Mouse (Mus musculus) hindbrain, embryonic 15.5 days (tissue): ENCODE data around the gene Foxc2. TPM values are rescaled to one million over a fixed set of nuclear protein-coding genes. Genes with fewer than 3 reads are reported as not detected.

Source experiments
- ATAC-seq: fragments of 200-750 bp; cut with Nextera tagmentation; 2 replicates; pipeline ENCODE4 v1.8.0; 2017; ENCODE audit warnings: low read depth, moderate number of reproducible peaks, moderate TSS enrichment; ENCODE audit not compliant: low FRiP score
- H3K27ac ChIP-seq: fragments of 300-500 bp; sonication (generic); replicated peaks from 2 replicates; pipeline ENCODE4 v1.5.1; 2015; ENCODE audit warnings: mild to moderate bottlenecking, inconsistent platforms
- H3K27me3 ChIP-seq: fragments of 300-500 bp; sonication (generic); 2 replicates; pipeline ENCODE4 v1.6.1; 2015; ENCODE audit warnings: control low read depth, inconsistent platforms
- H3K36me3 ChIP-seq: fragments of 300-500 bp; sonication (generic); 2 replicates; pipeline ENCODE4 v1.6.1; 2015; ENCODE audit warnings: control low read depth, inconsistent platforms
- H3K4me1 ChIP-seq: fragments of 300-500 bp; sonication (generic); replicated peaks from 2 replicates; pipeline ENCODE4 v1.6.1; 2015; ENCODE audit warnings: control low read depth, inconsistent platforms
- H3K4me2 ChIP-seq: fragments of 300-500 bp; sonication (generic); 2 replicates; pipeline ENCODE4 v1.6.1; 2015; ENCODE audit warnings: moderate library complexity, mild to moderate bottlenecking, inconsistent platforms
- H3K4me3 ChIP-seq: fragments of 300-500 bp; sonication (generic); 2 replicates; pipeline ENCODE4 v1.5.1; 2015; ENCODE audit warnings: mild to moderate bottlenecking, inconsistent platforms
- H3K9ac ChIP-seq: fragments of 300-500 bp; sonication (generic); 2 replicates; pipeline ENCODE4 v1.6.1; 2015; ENCODE audit warnings: inconsistent platforms
- H3K9me3 ChIP-seq: fragments of 300-500 bp; sonication (generic); 2 replicates; pipeline ENCODE4 v1.6.1; 2016; ENCODE audit warnings: control low read depth, inconsistent platforms
- WGBS: fragments of 180-500 bp; shearing (Covaris S2); methylation state at CpG from one replicate; pipeline ENCODE4 v1.1.7; 2015; 5-methylcytosine and 5-hydroxymethylcytosine counted together
- polyA plus RNA-seq: library from polyadenylated mRNA; unstranded; fragments of >200 nt; fragmentation: Nextera tagmentation; extraction: Ambion mirVana; gene quantifications from 2 replicates; pipeline ENCODE4 v1.2.1, GENCODE M21; 2015

The Foxc2 gene
- polyA plus RNA-seq, 1 experiment from 2014 or later: 4.1 TPM

DNA sequence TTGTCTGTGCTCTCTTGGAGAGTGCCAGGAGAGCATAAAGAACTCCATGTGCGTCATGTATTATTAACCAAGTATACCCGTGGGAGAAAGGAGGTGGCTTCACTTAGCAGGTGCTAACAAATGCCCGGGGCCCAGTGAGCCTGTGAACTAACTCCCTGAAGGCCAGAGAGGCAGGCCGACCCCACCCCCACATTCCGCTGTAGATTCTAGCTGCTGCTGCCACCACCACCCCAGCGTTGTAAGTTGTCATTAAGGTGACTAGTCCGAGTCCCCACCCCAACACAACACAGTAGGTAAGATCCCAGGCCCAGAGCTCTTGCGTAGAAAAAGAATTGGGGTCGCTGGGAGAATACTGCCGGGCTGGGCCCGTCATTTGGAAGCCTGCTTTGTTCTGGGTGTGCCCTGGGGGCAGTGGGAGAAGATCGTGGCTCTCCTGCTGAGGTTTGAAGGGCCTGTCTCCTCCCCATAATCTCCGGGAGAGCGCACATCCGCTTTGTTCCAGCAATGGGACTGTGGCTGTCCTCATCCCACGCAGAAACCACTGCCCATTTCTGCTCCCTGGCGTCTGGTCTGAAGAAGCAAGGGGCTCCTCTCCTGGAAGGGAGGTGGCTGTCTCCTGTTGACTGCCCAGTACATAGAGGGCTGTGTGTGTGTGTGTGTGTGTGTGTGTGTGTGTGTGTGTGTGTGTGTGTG lies 8.7 kb downstream of the Foxc2 start:
- 0 out of 2 replicates have a peak, but pooled peaks have one; percentile 40 for ATAC-seq
- Histone ChIP-seq H3K4me3 (no peak overlapping the region), H3K36me3 (no peaks in the 10 kb centered on the region), H3K27me3 (peaks cover 98% of the 10 kb centered on the region), H3K4me1 (peaks cover 20% of the 10 kb centered on the region), H3K9ac (no peak overlapping the region), H3K4me2 (peak overlapping the region; percentile 47), H3K9me3 (no peaks in the 10 kb centered on the region), H3K27ac (no peak overlapping the region)
- 2% methylated on average over 17 of the region's 17 CpGs for WGBS

DNA sequence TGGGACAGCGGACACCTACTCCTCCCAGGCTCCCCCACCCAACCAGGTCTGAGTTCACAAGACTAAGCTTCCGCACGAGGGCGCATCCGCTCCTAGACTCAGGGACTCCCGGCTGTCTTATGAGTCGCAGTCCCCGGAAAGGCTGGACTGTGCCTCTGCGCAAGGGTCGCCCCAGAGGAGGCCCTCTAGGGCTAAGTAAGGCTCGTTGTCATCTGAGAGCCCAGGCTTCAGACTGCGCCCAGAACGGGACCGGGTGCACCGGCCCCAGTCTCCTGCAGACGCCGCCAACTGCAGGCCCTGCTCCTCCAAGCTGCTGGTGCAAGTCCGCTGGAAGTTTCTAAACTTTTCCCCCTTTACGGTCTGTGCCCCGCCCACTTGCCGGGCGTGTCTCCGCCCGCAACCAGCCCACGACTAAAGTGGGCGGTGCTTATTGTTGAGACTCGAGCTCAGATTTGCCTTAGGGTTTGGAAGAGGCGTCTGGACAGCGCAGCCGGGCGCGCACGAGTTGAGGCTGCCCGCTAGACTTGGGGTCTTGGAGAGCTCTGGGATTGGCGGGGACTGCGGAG lies 9.4 kb downstream of the Foxc2 start:
- no peak overlapping the region for H3K9ac ChIP-seq
- no peaks in the 10 kb centered on the region for H3K9me3 ChIP-seq
- peak overlapping the region; percentile 47 for H3K4me2 ChIP-seq
- H3K27me3 ChIP-seq: peaks cover 98% of the 10 kb centered on the region
- ATAC-seq: peak; percentile 75
- peaks cover 20% of the 10 kb centered on the region for H3K4me1 ChIP-seq
- under 1% methylated on average over 36 of the region's 36 CpGs for WGBS
- H3K27ac ChIP-seq: no peak overlapping the region
- H3K4me3 ChIP-seq: peak overlapping the region; percentile 16; the same call in 1 of the 2 replicates
- H3K36me3 ChIP-seq: no peaks in the 10 kb centered on the region

DNA sequence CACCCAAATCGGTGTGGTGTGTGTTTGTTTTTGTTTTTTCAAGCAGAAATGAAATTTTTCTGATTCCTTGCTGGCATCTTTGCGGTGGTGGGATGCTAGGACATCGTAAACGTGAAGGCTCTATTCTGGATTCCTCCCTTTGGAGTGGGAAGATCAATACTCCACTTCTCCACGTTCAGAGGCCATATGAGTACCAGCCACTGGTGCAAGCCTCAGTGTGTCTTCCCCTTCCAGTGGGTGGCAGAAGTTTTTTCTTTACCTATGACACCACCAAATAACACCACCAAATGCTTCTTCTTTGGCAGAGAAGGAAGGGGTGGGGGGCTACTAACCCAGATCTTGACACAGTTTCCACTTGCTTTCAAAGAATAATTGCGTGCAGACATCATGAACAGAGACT lies 10.2 kb downstream of the Foxc2 start:
- WGBS: 6% methylated on average over 6 of the region's 6 CpGs

DNA sequence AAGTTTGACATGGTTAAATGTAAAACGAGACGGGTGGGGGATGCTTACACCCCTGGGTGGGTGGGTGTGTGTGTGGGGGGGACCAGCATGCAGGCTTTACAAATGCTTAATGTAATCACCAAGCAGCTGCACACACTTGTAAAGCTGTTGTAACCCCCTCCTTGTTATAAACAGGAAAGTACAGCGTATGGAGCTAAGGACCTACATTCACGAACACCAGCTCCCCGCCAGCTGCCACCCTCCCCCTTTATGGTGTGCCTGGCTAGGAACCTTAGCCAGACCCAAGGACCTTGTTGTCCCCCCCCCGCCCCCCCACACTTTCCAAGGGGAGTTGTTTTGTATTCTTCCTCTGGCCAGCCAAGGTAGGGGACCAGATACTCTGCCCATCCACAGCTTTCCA lies 10.7 kb downstream of the Foxc2 start:
- Histone ChIP-seq H3K4me1 (peaks cover 20% of the 10 kb centered on the region), H3K27ac (no peak overlapping the region), H3K9me3 (no peaks in the 10 kb centered on the region), H3K36me3 (no peaks in the 10 kb centered on the region), H3K4me2 (no peak overlapping the region), H3K27me3 (peaks cover 97% of the 10 kb centered on the region), H3K9ac (no peak overlapping the region), H3K4me3 (no peak overlapping the region)
- no peak for ATAC-seq
- WGBS: 0% methylated on average over 6 of the region's 6 CpGs

More for the DNA sequence above, 10.2 kb downstream of the Foxc2 start:
- Histone ChIP-seq H3K9ac (no peak overlapping the region), H3K4me2 (no peak overlapping the region), H3K4me1 (peaks cover 20% of the 10 kb centered on the region), H3K4me3 (no peak overlapping the region), H3K27ac (no peak overlapping the region), H3K9me3 (no peaks in the 10 kb centered on the region), H3K27me3 (peaks cover 98% of the 10 kb centered on the region), H3K36me3 (no peaks in the 10 kb centered on the region)
- ATAC-seq: no peak

DNA sequence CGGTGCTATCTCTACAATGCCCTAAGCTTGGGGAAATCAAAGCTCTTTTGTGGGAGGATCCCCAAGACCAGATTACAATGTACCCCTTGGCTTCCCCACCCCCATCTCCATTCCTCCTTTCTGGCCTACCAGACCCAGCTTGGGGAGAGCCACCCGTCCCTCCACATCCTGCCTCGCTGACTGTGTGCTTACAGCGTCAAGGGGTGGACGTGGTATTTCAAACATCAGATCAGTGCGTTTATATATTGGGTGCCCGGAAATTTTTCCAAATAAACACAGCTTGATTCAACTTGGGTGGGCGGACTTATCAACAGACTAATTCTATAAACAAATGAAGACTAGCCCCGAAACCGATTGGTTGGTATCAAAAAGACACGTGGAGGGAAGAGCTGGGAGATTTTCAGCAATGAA lies 11.3 kb downstream of the Foxc2 start:
- Histone ChIP-seq H3K27ac (no peak overlapping the region), H3K27me3 (peaks cover 97% of the 10 kb centered on the region), H3K36me3 (no peaks in the 10 kb centered on the region), H3K9ac (no peak overlapping the region), H3K4me3 (no peak overlapping the region), H3K9me3 (no peaks in the 10 kb centered on the region), H3K4me2 (no peak overlapping the region), H3K4me1 (peaks cover 20% of the 10 kb centered on the region)
- ATAC-seq: no peak
- 4% methylated on average over 11 of the region's 11 CpGs for WGBS

DNA sequence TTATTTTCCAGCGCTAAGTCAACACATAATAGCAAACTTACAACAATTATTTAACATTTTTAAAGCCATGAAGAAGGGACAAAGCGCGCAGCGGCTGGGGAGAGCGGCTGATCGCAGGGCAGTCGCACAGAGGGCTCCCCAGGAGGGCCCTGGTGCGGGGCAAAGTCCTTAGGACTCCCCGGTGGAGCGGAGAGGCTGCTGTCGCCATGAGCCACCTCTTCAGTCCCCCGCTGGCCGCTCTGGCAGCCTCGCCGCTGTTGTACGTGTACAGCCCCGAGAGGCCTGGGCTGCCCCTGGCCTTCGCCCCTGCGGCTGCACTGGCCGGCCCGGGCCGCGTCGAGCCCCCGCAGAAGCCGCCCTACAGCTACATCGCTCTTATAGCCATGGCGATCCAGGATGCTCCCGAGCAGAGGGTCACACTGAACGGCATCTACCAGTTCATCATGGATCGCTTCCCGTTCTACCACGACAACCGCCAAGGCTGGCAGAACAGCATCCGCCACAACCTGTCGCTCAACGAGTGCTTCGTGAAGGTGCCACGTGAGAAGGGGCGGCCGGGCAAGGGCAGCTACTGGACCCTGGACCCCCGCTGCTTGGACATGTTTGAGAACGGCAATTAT lies 11.9 kb downstream of the Foxc2 start, which contains the start of gene Foxl1:
Foxl1 (plus strand) TSS at position 185 of the 620 bp plus-strand sequence.
- Histone ChIP-seq H3K9me3 (no peaks in the 10 kb centered on the region), H3K27me3 (peaks cover 96% of the 10 kb centered on the region), H3K9ac (no peak within 1 kb of the TSS), H3K4me2 (peak within 1 kb of the TSS; percentile 37), H3K27ac (no peak within 1 kb of the TSS), H3K36me3 (no peaks in the 10 kb centered on the region), H3K4me1 (peaks cover 20% of the 10 kb centered on the region), H3K4me3 (0 out of 2 replicates have a peak within 1 kb of the TSS, but pooled peaks have one; percentile 8)
- ATAC-seq: no peak
- under 1% methylated on average over 43 of the region's 43 CpGs for WGBS

DNA sequence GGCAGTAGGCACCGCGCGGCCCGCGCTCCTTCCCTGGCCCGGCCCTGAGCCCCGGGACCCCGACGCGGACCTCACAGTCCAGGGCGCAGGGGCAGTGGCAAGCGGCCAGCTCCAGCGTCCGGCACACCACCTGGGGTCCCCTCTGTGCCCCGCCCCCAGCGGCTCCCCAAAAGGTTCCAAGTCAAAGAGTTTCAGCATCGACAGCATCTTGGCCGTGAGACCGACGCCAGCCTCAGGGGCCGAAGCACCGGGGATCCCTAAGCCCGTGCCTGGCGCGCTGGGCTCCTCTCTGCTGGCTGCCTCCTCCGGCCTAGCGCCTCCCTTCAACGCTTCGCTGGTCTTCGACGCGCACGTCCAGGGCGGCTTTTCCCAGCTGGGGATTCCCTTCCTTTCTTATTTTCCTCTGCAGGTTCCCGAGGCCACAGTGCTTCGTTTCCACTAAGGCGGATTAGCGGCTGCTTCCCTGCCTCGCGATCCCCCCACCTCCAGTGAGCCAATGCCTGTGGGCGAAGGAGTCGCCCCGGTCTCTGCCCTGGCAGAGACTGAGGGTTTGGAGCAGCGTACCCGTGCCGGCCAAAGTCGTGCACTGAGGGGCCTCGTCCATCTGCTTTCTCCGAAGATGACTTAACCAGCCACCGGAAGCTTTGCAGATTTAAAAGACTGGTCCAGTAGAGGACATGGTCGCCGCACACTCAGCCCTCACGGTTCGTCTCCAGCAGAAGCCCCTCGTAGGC lies 12.7 kb downstream of the Foxc2 start:
- 2% methylated on average over 55 of the region's 55 CpGs for WGBS
- no peak overlapping the region for H3K27ac ChIP-seq
- no peak overlapping the region for H3K9ac ChIP-seq
- H3K27me3 ChIP-seq: peaks cover 90% of the 10 kb centered on the region
- peaks cover 20% of the 10 kb centered on the region for H3K4me1 ChIP-seq
- H3K4me3 ChIP-seq: 0 out of 2 replicates have a peak overlapping the region, but pooled peaks have one; percentile 8
- no peaks in the 10 kb centered on the region for H3K36me3 ChIP-seq
- peak overlapping the region; percentile 37 for H3K4me2 ChIP-seq
- H3K9me3 ChIP-seq: no peaks in the 10 kb centered on the region
- ATAC-seq: no peak

DNA sequence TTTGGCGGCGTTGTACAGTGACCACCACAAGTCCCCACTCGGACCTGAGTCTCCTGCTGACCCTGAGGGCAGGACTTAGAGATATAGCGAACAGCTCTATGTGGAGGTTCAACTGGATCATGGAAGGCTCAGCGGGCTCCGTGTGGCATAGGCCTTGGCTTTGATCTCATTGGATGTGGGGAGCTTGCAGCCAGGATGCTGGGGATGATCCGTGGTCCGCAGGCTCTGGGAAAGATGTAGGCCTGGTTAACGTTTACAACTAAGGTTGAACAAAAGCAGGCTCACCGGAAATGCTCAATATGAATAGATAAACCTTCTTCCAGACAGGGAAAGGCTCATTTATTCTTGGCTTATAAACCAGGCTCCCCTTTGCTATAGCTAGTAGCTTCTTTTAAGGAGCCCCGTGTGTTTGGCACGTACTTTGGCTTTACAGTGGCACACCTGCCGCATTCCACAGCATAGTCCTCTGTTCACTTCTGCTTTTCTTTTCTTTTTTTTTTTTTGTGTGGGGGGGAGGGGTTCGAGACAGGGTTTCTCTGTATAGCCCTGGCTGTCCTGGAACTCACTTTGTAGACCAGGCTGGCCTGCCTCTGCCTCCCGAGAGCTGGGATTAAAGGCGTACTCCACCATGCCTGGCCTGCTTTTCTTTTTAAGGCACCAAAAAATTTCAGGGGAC lies 13.4 kb downstream of the Foxc2 start:
- Histone ChIP-seq H3K27ac (no peak overlapping the region), H3K4me3 (no peak overlapping the region), H3K27me3 (peaks cover 84% of the 10 kb centered on the region), H3K4me2 (no peak overlapping the region), H3K9ac (no peak overlapping the region), H3K4me1 (peaks cover 20% of the 10 kb centered on the region), H3K9me3 (no peaks in the 10 kb centered on the region), H3K36me3 (no peaks in the 10 kb centered on the region)
- ATAC-seq: no peak
- 17% methylated on average over 16 of the region's 16 CpGs for WGBS

DNA sequence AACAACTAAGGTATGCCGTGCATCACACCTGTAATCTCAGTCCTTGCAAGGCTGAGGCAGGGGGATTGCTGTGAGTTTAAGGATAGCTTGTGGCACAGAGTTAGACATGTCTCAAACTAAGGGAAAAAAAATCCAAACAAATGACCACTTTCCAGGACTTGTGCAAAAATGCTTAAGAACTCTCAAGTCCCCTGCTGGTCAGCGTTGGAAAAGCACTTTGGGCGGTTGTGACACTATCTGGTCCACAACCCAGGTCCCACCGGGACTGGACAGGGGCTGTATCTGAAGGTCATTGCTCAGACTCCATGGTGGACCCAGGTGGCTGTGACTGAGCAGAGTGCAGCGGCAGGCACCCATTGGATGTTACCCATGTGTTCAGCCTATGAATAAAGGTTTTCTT lies 14.6 kb downstream of the Foxc2 start:
- H3K36me3 ChIP-seq: no peaks in the 10 kb centered on the region
- H3K27me3 ChIP-seq: peaks cover 73% of the 10 kb centered on the region
- H3K4me1 ChIP-seq: peaks cover 17% of the 10 kb centered on the region
- H3K9me3 ChIP-seq: no peaks in the 10 kb centered on the region
- no peak for ATAC-seq
- 38% methylated on average over 5 of the region's 5 CpGs for WGBS
- H3K27ac ChIP-seq: no peak overlapping the region
- H3K4me3 ChIP-seq: no peak overlapping the region
- no peak overlapping the region for H3K4me2 ChIP-seq
- H3K9ac ChIP-seq: no peak overlapping the region

DNA sequence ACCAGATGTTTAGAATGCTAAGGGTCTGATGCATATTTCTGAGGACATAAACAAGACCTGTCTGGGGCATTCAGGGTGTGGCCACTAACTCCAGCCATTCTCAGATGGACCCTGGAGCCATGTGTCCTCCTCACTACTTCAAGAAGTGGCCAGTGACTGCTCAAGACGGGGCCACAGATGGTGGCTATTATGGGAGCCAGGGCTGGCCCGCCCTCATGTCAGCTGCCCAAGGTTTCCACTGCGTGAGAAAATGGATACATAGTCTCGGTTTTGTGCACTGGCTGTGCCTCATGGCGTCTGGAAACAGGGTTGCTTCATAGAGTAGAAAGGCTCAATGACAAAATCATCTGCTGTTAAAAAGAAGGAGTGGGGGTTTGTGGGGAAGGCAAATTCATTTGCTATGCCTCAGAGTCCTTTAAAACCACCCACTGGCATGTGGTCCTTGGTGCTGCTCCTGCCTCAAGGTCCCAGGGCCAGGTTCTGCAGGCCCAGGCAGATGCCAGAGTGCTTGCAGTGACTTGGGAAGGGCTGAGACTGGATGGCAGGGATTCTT lies 17.1 kb downstream of the Foxc2 start:
- H3K27me3 ChIP-seq: peaks cover 48% of the 10 kb centered on the region
- no peak for ATAC-seq

DNA sequence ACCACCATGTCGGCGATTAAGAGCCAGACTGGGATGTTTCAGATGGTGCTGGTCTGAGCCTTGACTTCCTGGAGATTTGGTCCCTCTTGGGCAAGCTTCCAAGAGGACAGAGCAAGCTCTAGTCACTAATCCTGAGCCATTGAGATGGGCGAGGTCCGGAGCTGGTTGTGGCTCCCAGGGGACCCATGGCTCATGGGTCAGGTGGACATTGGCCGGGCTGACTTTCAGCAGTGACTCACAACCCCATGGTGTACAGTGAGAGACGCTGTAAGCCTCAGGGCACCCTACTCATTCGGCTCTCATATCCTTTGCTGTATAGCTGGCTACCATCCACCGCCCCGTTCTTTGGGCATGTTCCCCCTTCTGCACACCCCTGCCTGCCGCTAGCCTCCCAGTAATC lies 18.1 kb downstream of the Foxc2 start:
- H3K4me2 ChIP-seq: no peak overlapping the region
- no peaks in the 10 kb centered on the region for H3K36me3 ChIP-seq
- no peaks in the 10 kb centered on the region; the same call in 1 of the 2 replicates for H3K4me1 ChIP-seq
- no peak overlapping the region for H3K9ac ChIP-seq
- 91% methylated on average over 10 of the region's 10 CpGs for WGBS
- H3K27ac ChIP-seq: no peak overlapping the region
- no peaks in the 10 kb centered on the region for H3K9me3 ChIP-seq
- H3K4me3 ChIP-seq: no peak overlapping the region
- peaks cover 38% of the 10 kb centered on the region for H3K27me3 ChIP-seq
- no peak for ATAC-seq

More for the DNA sequence above, 17.1 kb downstream of the Foxc2 start:
- H3K36me3 ChIP-seq: no peaks in the 10 kb centered on the region
- no peak overlapping the region for H3K27ac ChIP-seq
- no peak overlapping the region for H3K9ac ChIP-seq
- H3K4me3 ChIP-seq: no peak overlapping the region
- H3K9me3 ChIP-seq: no peaks in the 10 kb centered on the region
- WGBS: 72% methylated on average over 5 of the region's 5 CpGs
- no peak overlapping the region for H3K4me2 ChIP-seq
- H3K4me1 ChIP-seq: peaks cover 9% of the 10 kb centered on the region
